Mouse (Mus musculus): ENCODE measurements at regions not wholly inside any gene's neighbourhood (a gene's known extent, or its start where the extent isn't known, plus 50 kb on each side); places are given as distances from the start of the nearest gene placed in this dataset.

GRCm38 (mm10) chr2:45700578-45700977 lies 583.4 kb upstream of the Zeb2 start:
- H3K27ac ChIP-seq (ENCODE audit: low read depth, low read length), result no peak overlapping the region
- no peak overlapping the region for H3K9ac ChIP-seq (ENCODE audit: low read length)
- H3K4me1 ChIP-seq (ENCODE audit: control insufficient read depth, insufficient read depth, low read length), result no peaks in the 10 kb centered on the region
- no peak for ATAC-seq (ENCODE audit: low FRiP score)
- H3K9me3 ChIP-seq (ENCODE audit: control insufficient read depth, low read length), result no peaks in the 10 kb centered on the region
- H3K27me3 ChIP-seq (ENCODE audit: control insufficient read depth, insufficient read depth, low read length), result no peaks in the 10 kb centered on the region
- H3K4me3 ChIP-seq (ENCODE audit: low read depth, low read length), result no peak overlapping the region
- WGBS, result 86% methylated on average over 1 of the region's 1 CpGs
- no peaks in the 10 kb centered on the region for H3K36me3 ChIP-seq (ENCODE audit: control insufficient read depth, insufficient read depth, low read length)
- no peak overlapping the region for H3K4me2 ChIP-seq
- peak; percentile 41 for DNase-seq (ENCODE audit: low spot score, missing footprints)

GRCm38 (mm10) chr2:45693291-45694020 lies 576.3 kb upstream of the Zeb2 start:
- Histone ChIP-seq H3K36me3 (ENCODE audit: control insufficient read depth, insufficient read depth, low read length) (no peaks in the 10 kb centered on the region), H3K27ac (ENCODE audit: low read depth, low read length) (no peak overlapping the region), H3K9ac (ENCODE audit: low read length) (0 out of 2 replicates have a peak overlapping the region, but pooled peaks have one; percentile 9), H3K4me2 (no peak overlapping the region), H3K4me1 (ENCODE audit: control insufficient read depth, insufficient read depth, low read length) (peaks cover 5% of the 10 kb centered on the region), H3K27me3 (ENCODE audit: control insufficient read depth, insufficient read depth, low read length) (no peaks in the 10 kb centered on the region), H3K9me3 (ENCODE audit: control insufficient read depth, low read length) (no peaks in the 10 kb centered on the region), H3K4me3 (ENCODE audit: low read depth, low read length) (no peak overlapping the region)
- WGBS, result 31% methylated on average over 8 of the region's 8 CpGs
- ATAC-seq (ENCODE audit: low FRiP score) (peak; percentile 27; the same call in 1 of the 2 replicates), DNase-seq (ENCODE audit: low spot score, missing footprints) (peak; percentile 86)

GRCm38 (mm10) chr2:45692819-45693218 lies 575.6 kb upstream of the Zeb2 start:
- Histone ChIP-seq H3K9me3 (ENCODE audit: control insufficient read depth, low read length) (no peaks in the 10 kb centered on the region), H3K36me3 (ENCODE audit: control insufficient read depth, insufficient read depth, low read length) (no peaks in the 10 kb centered on the region), H3K4me1 (ENCODE audit: control insufficient read depth, insufficient read depth, low read length) (peaks cover 5% of the 10 kb centered on the region), H3K4me2 (no peak overlapping the region), H3K27ac (ENCODE audit: low read depth, low read length) (no peak overlapping the region), H3K27me3 (ENCODE audit: control insufficient read depth, insufficient read depth, low read length) (no peaks in the 10 kb centered on the region), H3K4me3 (ENCODE audit: low read depth, low read length) (no peak overlapping the region), H3K9ac (ENCODE audit: low read length) (no peak overlapping the region)
- DNase-seq (ENCODE audit: low spot score, missing footprints) (no peak), ATAC-seq (ENCODE audit: low FRiP score) (no peak)
- WGBS, result 93% methylated on average over 1 of the region's 1 CpGs

- no peak for ATAC-seq (ENCODE audit: low FRiP score)
- H3K9me3 ChIP-seq (ENCODE audit: control insufficient read depth, low read length), result no peaks in the 10 kb centered on the region
Observed at GRCm38 (mm10) chr2:45688996-45689395, 571.8 kb upstream of the Zeb2 start.

GRCm38 (mm10) chr2:45681251-45681650 lies 564.1 kb upstream of the Zeb2 start:
- Histone ChIP-seq H3K4me3 (ENCODE audit: low read depth, low read length) (no peak overlapping the region), H3K27me3 (ENCODE audit: control insufficient read depth, insufficient read depth, low read length) (no peaks in the 10 kb centered on the region), H3K4me2 (no peak overlapping the region), H3K36me3 (ENCODE audit: control insufficient read depth, insufficient read depth, low read length) (no peaks in the 10 kb centered on the region), H3K9ac (ENCODE audit: low read length) (no peak overlapping the region), H3K27ac (ENCODE audit: low read depth, low read length) (no peak overlapping the region), H3K9me3 (ENCODE audit: control insufficient read depth, low read length) (no peaks in the 10 kb centered on the region), H3K4me1 (ENCODE audit: control insufficient read depth, insufficient read depth, low read length) (no peaks in the 10 kb centered on the region)
- 92% methylated on average over 1 of the region's 1 CpGs for whole genome bisulfite sequencing
- ATAC-seq (ENCODE audit: low FRiP score) (no peak), DNase-seq (ENCODE audit: low spot score, missing footprints) (no peak)

More at GRCm38 (mm10) chr2:45688996-45689395, 571.8 kb upstream of the Zeb2 start:
- no peaks in the 10 kb centered on the region for H3K36me3 ChIP-seq (ENCODE audit: control insufficient read depth, insufficient read depth, low read length)
- no peak overlapping the region for H3K27ac ChIP-seq (ENCODE audit: low read depth, low read length)
- no peak overlapping the region for H3K4me3 ChIP-seq (ENCODE audit: low read depth, low read length)
- H3K4me1 ChIP-seq (ENCODE audit: control insufficient read depth, insufficient read depth, low read length), result peaks cover 5% of the 10 kb centered on the region
- no peak for DNase-seq (ENCODE audit: low spot score, missing footprints)
- H3K4me2 ChIP-seq, result no peak overlapping the region
- H3K9ac ChIP-seq (ENCODE audit: low read length), result no peak overlapping the region
- WGBS, result 87% methylated on average over 1 of the region's 1 CpGs
- H3K27me3 ChIP-seq (ENCODE audit: control insufficient read depth, insufficient read depth, low read length), result no peaks in the 10 kb centered on the region

GRCm38 (mm10) chr2:45679101-45679895 lies 562.1 kb upstream of the Zeb2 start:
- WGBS, result 84% methylated on average over 10 of the region's 10 CpGs
- DNase-seq (ENCODE audit: low spot score, missing footprints) (peak; percentile 80), ATAC-seq (ENCODE audit: low FRiP score) (no peak)
- Histone ChIP-seq H3K27me3 (ENCODE audit: control insufficient read depth, insufficient read depth, low read length) (no peaks in the 10 kb centered on the region), H3K9ac (ENCODE audit: low read length) (no peak overlapping the region), H3K36me3 (ENCODE audit: control insufficient read depth, insufficient read depth, low read length) (no peaks in the 10 kb centered on the region), H3K9me3 (ENCODE audit: control insufficient read depth, low read length) (no peaks in the 10 kb centered on the region), H3K4me3 (ENCODE audit: low read depth, low read length) (no peak overlapping the region), H3K27ac (ENCODE audit: low read depth, low read length) (no peak overlapping the region), H3K4me2 (no peak overlapping the region), H3K4me1 (ENCODE audit: control insufficient read depth, insufficient read depth, low read length) (no peaks in the 10 kb centered on the region)

GRCm38 (mm10) chr2:45678685-45679084 lies 561.5 kb upstream of the Zeb2 start:
- H3K9me3 ChIP-seq (ENCODE audit: control insufficient read depth, low read length), result no peaks in the 10 kb centered on the region
- WGBS, result 73% methylated on average over 9 of the region's 9 CpGs
- no peaks in the 10 kb centered on the region for H3K27me3 ChIP-seq (ENCODE audit: control insufficient read depth, insufficient read depth, low read length)

GRCm38 (mm10) chr2:45675776-45676175 lies 558.6 kb upstream of the Zeb2 start:
- Histone ChIP-seq H3K4me3 (ENCODE audit: low read depth, low read length) (no peak overlapping the region), H3K9ac (ENCODE audit: low read length) (no peak overlapping the region), H3K27ac (ENCODE audit: low read depth, low read length) (no peak overlapping the region), H3K4me1 (ENCODE audit: control insufficient read depth, insufficient read depth, low read length) (no peaks in the 10 kb centered on the region), H3K27me3 (ENCODE audit: control insufficient read depth, insufficient read depth, low read length) (no peaks in the 10 kb centered on the region), H3K9me3 (ENCODE audit: control insufficient read depth, low read length) (no peaks in the 10 kb centered on the region), H3K36me3 (ENCODE audit: control insufficient read depth, insufficient read depth, low read length) (no peaks in the 10 kb centered on the region), H3K4me2 (no peak overlapping the region)
- WGBS, result 85% methylated on average over 2 of the region's 2 CpGs
- no peak for ATAC-seq (ENCODE audit: low FRiP score)
- peak; percentile 54 for DNase-seq (ENCODE audit: low spot score, missing footprints)

More at GRCm38 (mm10) chr2:45678685-45679084, 561.5 kb upstream of the Zeb2 start:
- peak; percentile 62 for DNase-seq (ENCODE audit: low spot score, missing footprints)
- no peaks in the 10 kb centered on the region for H3K36me3 ChIP-seq (ENCODE audit: control insufficient read depth, insufficient read depth, low read length)
- H3K4me3 ChIP-seq (ENCODE audit: low read depth, low read length), result no peak overlapping the region
- no peak overlapping the region for H3K9ac ChIP-seq (ENCODE audit: low read length)
- no peak overlapping the region for H3K4me2 ChIP-seq
- H3K27ac ChIP-seq (ENCODE audit: low read depth, low read length), result no peak overlapping the region
- ATAC-seq (ENCODE audit: low FRiP score), result no peak
- H3K4me1 ChIP-seq (ENCODE audit: control insufficient read depth, insufficient read depth, low read length), result no peaks in the 10 kb centered on the region

GRCm38 (mm10) chr2:45656011-45656410 lies 538.8 kb upstream of the Zeb2 start:
- DNase-seq (ENCODE audit: low spot score, missing footprints) (no peak), ATAC-seq (ENCODE audit: low FRiP score) (no peak)
- WGBS, result 67% methylated on average over 1 of the region's 1 CpGs
- H3K27ac ChIP-seq (ENCODE audit: low read depth, low read length), result no peak overlapping the region
- no peak overlapping the region for H3K4me3 ChIP-seq (ENCODE audit: low read depth, low read length)
- H3K9ac ChIP-seq (ENCODE audit: low read length), result no peak overlapping the region
- H3K36me3 ChIP-seq (ENCODE audit: control insufficient read depth, insufficient read depth, low read length), result no peaks in the 10 kb centered on the region
- H3K4me2 ChIP-seq, result no peak overlapping the region
- no peaks in the 10 kb centered on the region for H3K27me3 ChIP-seq (ENCODE audit: control insufficient read depth, insufficient read depth, low read length)
- no peaks in the 10 kb centered on the region for H3K9me3 ChIP-seq (ENCODE audit: control insufficient read depth, low read length)
- no peaks in the 10 kb centered on the region for H3K4me1 ChIP-seq (ENCODE audit: control insufficient read depth, insufficient read depth, low read length)
